Mouse (Mus musculus) kidney, postnatal 25 days (tissue): ENCODE data around the gene Rgs19.
A peak's percentile ranks its signal among the peaks of the same experiment; 100 is the strongest.

Experiments
- DNase-seq, 2 experiments: peaks; one replicate each; pipeline ENCODE4 v3.0.0; 2021; ENCODE audit warnings: mixed read lengths in 2 of 2

The Rgs19 gene

GRCm38 (mm10) chr2:181681978-181682377 is 11.8 kb downstream of the Rgs19 start:
- no peak for DNase-seq

GRCm38 (mm10) chr2:181680716-181681117 is 13.1 kb downstream of the Rgs19 start:
- DNase-seq = peak in 1 of 2 experiments; percentile 40

DNA sequence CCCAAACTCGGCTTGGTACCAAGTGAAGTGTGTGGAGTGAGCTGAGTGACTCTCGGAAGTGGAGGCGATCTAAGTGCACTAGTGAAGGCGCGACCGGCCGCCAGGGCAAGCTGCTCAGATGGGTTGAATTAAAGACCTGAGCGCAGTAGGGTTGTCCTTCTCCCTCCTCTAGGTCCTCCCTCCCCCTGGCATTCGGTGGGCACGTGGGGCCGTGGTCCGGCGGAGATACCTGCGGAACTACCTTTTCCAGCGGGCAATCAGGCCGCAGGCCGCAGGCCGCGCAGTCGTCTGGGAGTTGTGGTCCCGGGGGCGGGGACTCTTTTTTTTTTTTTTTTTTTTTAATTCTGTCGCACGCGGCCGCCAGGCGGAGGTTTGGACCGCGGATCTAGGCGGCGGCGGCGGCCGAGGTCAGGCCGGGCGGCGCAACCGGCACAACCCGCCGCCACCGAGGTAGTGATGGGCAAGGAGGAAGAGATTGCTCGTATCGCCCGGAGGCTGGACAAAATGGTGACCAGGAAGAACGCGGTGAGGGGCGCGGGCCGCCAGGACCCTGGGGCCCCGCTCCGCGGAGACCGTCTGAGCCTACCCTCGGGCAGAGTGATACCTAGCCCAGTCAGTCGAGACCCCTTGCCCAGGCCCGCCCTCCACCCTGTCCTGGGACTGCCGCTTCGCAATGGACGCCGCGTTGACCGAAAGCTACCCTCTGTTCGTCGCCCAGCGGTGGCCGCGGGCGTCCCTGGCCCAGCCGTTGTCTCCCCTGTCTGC is 13.6 kb downstream of the Rgs19 start, which contains the start of gene Tcea2:
Gene Tcea2 (plus strand): TSS at position 360 of the 765 bp plus-strand sequence.
- peak; percentile 70 to 92 for DNase-seq

GRCm38 (mm10) chr2:181678780-181679179 is 15.0 kb downstream of the Rgs19 start:
- peak; percentile 84 to 89 for DNase-seq

DNA sequence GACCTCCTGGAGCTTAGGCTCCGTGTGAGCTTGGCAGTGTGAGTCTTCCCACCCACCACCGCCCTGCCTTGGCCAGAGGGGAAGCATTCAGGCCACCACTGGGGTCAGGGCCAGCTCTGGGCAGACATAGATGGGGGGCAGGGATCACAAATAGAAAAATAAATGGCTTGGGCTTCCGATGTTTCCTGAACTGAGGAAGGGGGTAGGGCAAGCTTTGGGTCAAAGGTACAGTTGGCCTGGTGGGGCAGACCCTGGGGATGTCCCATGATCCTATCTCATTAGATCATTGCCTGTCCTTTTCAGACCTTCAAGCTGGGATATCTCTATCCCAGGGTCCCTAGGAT is 16.1 kb downstream of the Rgs19 start:
- DNase-seq = peak; percentile 57 to 80

GRCm38 (mm10) chr2:181677096-181677754 is 16.6 kb downstream of the Rgs19 start:
- DNase-seq = peak; percentile 59 to 86

DNA sequence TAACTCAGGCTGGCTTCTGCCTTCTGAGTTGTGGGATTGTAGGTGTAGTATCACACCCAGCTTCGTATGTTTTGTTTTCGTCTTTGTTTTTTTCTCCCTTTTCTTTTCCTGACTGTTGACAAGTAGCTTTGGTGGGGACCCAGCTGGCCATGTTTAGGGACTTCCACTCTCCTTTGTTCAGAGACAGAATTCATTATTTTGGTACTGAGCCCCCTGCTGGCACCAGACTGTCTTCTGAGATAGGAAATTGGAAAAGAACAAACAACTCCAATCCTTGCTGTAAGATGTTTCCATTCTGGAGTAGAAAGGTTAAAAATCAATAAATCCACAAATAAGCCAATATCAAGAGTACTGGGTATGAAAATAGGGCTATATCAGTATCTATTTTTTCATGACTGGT is 17.4 kb downstream of the Rgs19 start:
- peak; percentile 49 to 57 for DNase-seq

DNA sequence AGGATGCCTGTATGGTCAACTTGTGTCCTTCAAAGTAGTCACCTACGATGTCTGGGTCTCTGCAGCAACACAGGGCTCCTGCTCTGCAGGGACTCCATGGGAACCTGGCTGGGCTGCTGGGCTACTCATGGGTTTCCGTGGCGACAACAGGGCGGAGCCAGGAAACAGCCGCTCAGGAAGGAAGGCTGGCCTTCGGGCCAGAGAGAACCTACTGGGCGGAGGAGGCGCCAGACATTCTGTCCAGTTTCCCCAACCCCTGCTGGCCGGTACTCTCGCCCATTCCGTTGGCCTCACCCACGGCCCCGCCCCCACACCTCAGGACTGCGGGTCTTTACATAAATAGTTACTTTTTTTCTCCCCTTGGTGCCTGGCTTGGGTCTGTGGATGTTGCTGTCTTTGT is 18.3 kb downstream of the Rgs19 start:
- DNase-seq = peak; percentile 84 to 94

DNA sequence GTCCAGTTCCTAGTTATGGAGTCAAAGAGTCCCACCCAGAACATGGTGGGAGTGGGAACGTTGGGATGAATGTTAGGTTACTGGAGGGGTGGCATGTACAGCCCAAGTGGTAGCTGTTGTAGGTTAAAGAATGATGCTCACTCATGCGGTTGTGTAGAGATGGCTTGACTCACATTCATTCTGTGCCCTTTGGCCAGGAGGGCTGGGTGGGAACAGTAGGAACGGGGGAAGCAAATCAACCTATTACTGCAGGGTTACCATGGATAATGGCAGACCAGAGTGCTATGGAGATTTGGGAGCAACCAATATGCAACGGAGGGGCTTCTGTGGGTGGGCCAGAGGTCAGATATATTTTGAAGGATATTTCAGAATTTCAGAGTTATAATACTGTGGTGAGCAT is 18.8 kb downstream of the Rgs19 start:
- DNase-seq = peak in 1 of 2 experiments; percentile 19

DNA sequence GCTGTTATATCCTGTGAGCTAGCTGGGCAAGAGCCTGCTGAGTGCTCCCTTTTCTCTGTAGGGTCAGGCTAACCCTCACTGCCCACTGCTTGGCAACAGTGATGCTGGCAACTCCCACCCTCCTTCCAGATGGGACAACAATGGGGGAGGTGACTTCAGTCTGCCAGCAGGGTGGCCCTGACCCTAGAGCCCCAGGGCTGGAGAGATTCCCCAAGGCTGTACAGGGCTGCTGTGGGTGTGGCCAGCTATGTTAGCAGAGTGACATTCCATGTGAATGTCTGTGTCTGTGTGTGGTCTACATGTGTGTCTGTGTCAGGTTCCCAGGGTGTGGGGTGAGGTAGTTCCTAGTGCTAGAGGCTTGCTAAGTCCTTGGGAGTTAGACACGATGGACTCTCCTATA is 20.3 kb downstream of the Rgs19 start:
- DNase-seq = peak in 1 of 2 experiments; percentile 48

GRCm38 (mm10) chr2:181671984-181672383 is 21.8 kb downstream of the Rgs19 start:
- no peak for DNase-seq

DNA sequence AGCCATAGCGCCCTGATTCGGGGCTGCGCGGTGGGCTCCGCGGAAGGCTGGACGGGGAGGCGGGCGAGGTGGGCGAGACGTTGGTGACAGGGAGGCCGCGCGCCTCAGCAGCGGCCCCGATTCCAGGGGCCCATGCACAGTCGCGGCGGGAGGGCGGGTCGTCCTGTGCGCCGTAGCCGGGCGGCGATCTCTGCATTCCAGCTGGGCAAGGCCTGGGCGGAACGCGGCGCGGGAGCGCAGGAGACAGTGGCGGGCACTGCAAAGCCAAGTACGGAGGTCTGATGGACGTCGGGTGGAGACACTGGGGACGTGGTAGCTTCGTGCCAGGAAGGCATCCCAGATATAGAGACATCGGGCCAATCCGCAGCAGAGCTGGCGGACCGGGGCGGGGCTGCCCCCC is 22.5 kb downstream of the Rgs19 start, which contains the start of gene Sox18:
Gene Sox18 (minus strand): TSS at position 315 of the 400 bp plus-strand sequence.
- peak; percentile 79 to 87 for DNase-seq

- peak in 1 of 2 experiments; percentile 25 for DNase-seq
Observed at GRCm38 (mm10) chr2:181670913-181671311, 22.9 kb downstream of the Rgs19 start.

DNA sequence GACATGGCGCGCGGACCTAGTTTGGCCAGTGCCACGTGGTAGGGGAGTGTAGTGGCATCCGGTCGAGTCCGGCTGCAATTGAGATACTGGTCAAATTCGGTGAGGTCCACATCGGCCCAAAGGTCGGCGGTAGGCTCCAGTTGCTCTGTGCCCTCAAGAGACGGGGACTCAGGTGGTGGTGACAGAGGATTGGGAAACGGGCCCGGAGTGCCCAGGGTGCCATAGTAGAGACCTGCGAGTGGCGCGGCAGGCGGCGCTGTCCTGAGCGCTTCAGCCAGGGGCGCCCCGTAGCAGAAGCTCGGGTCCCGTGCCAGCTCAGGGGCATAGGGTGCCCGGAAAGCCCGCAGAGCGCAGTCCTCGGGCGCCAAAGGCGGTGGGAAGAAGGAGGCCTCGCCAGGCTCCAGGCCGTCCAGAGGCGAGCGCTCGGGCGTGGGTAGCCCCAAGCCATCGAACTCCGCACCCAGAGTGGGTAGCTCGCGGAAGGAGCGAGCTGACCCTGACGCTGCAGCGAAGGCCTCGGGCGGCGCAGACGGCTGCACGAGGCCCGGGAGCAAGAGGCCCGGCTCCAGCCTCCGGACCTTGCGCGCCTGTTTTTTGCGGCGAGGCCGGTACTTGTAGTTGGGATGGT is 23.4 kb downstream of the Rgs19 start:
- DNase-seq = peak; percentile 35 to 52

- peak; percentile 70 to 90 for DNase-seq
Observed at GRCm38 (mm10) chr2:181663298-181663630, 30.5 kb downstream of the Rgs19 start.

GRCm38 (mm10) chr2:181662620-181663297 is 31.0 kb downstream of the Rgs19 start:
- DNase-seq = peak; percentile 58 to 83

DNA sequence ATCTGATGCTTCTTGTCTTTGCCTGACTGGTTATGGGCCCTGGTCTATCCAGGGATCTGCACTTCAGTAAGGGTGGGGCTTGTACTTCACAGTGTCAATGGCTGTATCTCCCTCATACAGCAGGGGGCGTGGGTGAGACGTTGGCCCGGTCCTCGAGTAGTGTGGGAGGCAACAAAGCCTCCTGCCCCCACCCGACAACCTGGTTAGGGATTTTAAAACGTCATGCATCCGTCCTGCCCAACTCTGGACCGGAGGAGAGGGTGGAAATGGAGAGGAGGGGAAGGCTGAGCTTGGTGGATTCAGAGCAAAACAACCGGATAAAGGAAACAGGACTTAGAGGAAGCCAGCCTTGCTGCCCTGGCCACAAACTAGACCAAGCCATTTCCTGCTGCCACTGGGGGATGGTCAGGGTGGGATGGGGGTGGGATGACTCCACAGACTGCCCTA is 34.1 kb downstream of the Rgs19 start:
- DNase-seq = peak; percentile 91 to 92

DNA sequence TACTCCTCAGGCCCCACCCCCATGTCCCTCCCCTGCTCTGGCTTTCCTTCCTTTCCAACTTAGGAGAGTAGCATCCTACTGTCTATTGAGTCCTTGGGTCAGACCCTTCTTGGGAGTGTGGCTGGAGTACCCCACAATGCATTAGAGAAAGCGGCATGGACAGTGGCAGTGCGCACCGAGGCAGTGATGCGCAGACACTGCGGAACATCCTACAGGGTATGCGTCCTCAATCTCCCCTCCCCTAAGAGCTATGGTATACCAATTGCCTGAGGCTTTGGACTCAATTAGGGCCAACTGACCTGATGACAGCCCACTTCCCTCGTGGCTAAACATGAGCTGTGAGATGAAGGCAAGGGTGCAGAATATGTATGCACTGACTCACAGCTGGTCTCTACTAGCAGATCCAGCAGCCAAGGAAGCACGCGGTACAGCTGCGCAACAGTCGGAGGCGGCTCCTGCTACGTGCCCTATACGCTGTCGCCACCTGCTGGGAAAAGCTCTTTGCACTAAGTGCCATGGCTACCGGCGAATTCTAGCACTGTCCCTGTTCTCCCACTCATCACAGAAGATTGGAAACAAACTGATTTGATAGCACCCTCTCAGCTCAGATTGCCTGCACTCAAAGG is 34.7 kb downstream of the Rgs19 start:
- peak; percentile 79 to 83 for DNase-seq

- DNase-seq = no peak
Observed at GRCm38 (mm10) chr2:181658528-181658927, 35.2 kb downstream of the Rgs19 start.

- no peak for DNase-seq
Observed at GRCm38 (mm10) chr2:181657441-181657840, 36.3 kb downstream of the Rgs19 start.

DNA sequence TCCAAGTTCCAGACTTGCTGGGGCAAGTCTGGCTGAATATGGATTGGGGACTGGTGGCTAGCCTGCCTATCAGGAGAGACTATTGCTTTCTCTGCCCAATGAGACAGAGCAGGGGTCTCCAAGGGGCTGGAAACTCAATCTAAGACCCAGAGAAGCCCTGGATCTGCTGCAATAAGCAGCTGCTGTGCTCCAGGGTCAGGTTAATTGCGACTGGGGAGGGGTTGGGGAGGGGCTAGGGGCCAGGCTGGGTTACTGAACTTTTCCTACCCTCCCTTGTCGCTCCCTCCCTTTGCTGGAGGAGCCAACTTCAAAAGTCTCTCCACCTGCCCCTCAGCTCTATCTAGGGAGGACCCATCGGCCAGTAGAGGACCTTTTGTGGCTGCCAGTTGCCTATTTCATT is 37.0 kb downstream of the Rgs19 start, which contains the start of gene Gm29797:
Gene Gm29797 (plus strand): TSS at position 301 of the 400 bp plus-strand sequence.
- no peak for DNase-seq

DNA sequence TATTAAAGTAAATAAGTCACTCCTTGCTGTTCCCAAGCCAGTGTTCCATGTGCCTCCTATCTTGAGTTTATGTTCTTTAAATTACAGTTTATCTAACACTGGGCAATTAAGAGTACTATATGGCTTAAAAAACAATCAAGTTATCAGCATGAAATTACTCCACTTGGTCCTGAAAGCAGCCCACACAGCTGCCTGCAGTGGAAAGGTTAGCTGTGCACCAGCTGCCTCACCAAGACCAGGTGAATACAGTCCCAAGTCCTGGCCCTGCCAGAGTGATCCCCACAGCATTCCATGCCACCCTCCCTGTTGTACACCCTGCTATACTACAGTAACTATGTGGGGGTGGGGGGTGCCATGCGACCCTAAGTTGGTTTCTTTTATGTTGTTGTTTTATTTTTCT is 40.3 kb downstream of the Rgs19 start:
- no peak for DNase-seq
